Mouse (Mus musculus): ENCODE measurements around the gene Olfr1333.
"Not testable (repeated sequence)": the region's sequence is repeated elsewhere in the genome, so short reads cannot be mapped to it uniquely, and the experiment has no call there.

The Olfr1333 gene

DNA sequence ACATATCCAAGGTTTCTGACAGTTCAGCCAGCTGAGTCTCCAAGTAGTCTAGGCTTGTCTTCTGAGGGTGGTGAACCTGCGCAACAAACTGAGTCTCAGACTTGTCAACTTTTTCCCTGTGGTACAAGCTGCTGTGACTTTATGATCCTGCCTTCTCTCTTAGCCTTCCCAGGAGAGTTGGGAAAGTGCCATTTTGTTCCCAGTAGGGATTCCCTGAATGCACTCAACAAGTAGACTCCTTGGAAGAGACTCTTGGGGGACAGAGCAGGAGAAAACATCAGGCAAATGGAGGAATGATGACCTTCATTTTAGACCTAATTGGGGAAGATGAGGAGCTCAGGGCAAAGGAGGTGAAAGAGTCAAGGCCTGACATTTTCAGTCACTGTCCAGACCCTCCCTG, at the start of gene Olfr1333:
TSS of gene Olfr1333 (minus strand) at position 101 of the 400 bp plus-strand sequence.
- no peak for DNase-seq (ENCODE audit: low spot score)

DNA sequence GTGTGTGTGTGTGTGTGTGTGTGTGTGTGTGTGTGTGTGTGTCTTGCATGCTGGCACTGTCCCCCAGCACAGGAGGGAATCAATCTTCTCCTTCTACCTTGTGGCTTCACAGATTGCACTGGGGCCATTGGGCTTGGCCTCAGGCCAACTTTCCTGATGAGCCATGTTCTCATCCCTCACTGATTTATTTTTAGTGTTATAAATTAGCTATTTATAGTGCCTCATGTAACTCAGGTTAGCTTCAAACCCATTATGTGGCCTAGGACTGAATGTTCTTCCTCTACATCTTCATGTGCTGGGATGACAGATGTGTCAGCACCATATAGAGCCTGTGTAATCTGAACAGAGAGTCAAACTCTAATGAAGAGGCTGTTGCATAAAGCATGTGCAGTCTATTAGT, 31.5 kb upstream of the Olfr1333 start:
- DNase-seq (ENCODE audit: low spot score), result no peak

GRCm38 (mm10) chr4:118864349-118864748, 28.3 kb upstream of the Olfr1333 start, which contains the start of gene Olfr1331:
Olfr1331 (plus strand) TSS chr4:118864649.
- no peak for DNase-seq (ENCODE audit: low spot score)

- no peak for DNase-seq (ENCODE audit: low spot score)
Measured at GRCm38 (mm10) chr4:118862704-118863103, 26.6 kb upstream of the Olfr1333 start.

DNA sequence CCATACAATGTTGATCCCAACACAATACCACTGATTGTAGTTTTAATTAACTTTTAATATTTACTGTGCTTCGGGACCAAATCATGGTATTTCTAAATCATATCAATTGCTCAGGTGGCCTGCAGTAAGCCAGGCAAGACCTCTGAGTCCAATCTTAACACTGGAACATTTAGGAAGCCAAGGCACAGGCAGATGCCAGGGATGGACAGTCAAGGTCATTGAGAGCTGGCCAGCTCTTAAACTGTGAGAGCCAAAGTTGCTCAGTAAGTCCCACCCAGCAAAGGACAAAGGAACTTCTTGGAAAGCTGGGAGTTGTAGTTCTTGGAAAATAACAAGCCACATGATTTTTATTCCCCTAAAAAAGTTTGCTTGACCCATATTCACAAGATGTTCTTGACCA, 25.7 kb upstream of the Olfr1333 start:
- no peak for DNase-seq (ENCODE audit: low spot score)

- DNase-seq (ENCODE audit: low spot score), result no peak
Measured at GRCm38 (mm10) chr4:118818921-118819320, 17.2 kb downstream of the Olfr1333 start.

DNA sequence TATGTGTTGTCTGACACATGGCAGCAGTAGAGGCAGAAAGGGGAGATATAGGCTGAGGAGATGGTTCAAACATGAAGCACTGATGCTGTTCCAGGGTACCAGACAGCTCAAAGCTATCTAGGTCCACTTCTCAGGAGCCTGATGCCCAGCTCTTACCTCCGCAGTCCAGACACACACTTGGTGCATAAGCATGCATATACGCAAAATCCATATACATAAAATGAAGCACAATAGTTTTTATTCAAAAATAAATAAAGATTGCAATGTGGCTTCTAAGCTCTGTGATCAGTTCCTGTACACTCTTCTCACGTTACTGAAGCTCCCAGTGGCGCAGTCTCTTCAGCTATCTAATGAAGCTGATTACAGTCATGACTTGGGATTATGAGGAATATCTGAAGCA, 26.2 kb downstream of the Olfr1333 start, which contains the start of gene Olfr1335:
TSS of gene Olfr1335 (minus strand) at position 101 of the 400 bp plus-strand sequence.
- DNase-seq (ENCODE audit: low spot score), result no peak

DNA sequence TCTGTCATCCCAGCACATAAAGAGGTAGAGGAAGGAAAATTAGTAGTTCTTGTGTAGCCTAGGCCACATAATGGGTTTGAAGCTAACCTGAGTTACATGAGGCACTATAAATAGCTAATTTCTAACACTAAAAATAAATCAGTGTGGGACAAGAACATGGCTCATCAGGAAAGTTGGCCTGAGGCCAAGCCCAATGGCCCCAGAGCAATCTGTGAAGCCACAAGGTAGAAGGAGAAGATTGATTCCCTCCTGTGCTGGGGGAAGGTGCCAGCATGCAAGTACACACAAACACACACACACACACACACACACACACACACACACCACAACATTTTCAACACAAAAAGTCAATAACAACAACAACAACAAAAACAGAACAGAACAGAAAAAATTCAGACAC, 43.3 kb downstream of the Olfr1333 start:
- not testable (repeated sequence) for DNase-seq (ENCODE audit: low spot score)

- no peak for DNase-seq (ENCODE audit: low spot score)
Measured at GRCm38 (mm10) chr4:118782486-118782885, 53.6 kb downstream of the Olfr1333 start, which contains the start of gene Olfr1337. Olfr1337 (minus strand) TSS chr4:118782586.
